Comparison of ENCODE assay signal across 19 mouse cellular contexts in the genomic region with DNA sequence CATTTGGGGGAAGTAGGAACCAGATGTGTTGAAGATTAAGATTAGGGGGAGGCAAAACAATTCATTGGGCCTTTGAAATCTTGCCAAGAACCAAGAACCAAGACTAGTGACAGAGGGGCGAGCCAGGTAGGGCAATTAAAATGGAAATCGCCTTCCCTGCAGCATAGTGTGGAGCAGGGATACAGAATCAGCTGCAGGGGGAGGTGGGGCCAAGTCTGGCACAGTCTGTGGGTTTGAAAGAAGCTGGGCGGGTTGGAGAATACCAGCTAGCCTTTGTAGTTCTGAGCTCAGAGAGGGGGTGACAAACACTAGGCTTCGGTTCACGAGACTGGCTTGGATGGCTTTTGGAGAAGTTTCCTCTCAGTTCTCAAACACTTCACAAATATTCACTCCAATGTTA.
A peak's percentile ranks its signal among the peaks of the same experiment; 100 is the strongest.
DNase-seq lines count a peak whose midpoint lies in the region; ATAC-seq and TF ChIP-seq lines count a peak whose summit lies in the region.
"Had no signal": no experiment of that assay in that cellular context is flagged by ENCODE, and none has a peak within 500 bp of the region (broad histone marks: within the 10 kb centered on the region; RNA-seq: fewer than 3 reads in every experiment).

No protein-coding gene starts in this region.

- no peak overlapping the region for H3K4me3 ChIP-seq in forebrain, embryonic 14.5 days (ENCODE audit: low read depth, low read length)
- H3K4me3 ChIP-seq in limb, embryonic 12.5 days (replicated peaks), result no peak overlapping the region
- no peak overlapping the region for H3K4me3 ChIP-seq in liver, embryonic 12.5 days
- H3K4me3 ChIP-seq: limb, embryonic 15.5 days; megakaryocyte, embryonic 14.5 days; neural tube, embryonic 12.5 days had no signal

- no peak overlapping the region for H3K9ac ChIP-seq in forebrain, embryonic 14.5 days (ENCODE audit: low read length)
- no peak overlapping the region for H3K9ac ChIP-seq in limb, embryonic 12.5 days (replicated peaks)
- H3K9ac ChIP-seq in liver, embryonic 12.5 days, result no peak overlapping the region
- H3K9ac ChIP-seq: limb, embryonic 15.5 days; neural tube, embryonic 12.5 days had no signal

- H3K4me2 ChIP-seq in forebrain, embryonic 14.5 days (ENCODE audit: low read length), result peak overlapping the region; percentile 22; the same call in 1 of the 2 replicates
- H3K4me2 ChIP-seq in limb, embryonic 12.5 days, result 0 out of 2 replicates have a peak overlapping the region, but pooled peaks have one; percentile 4
- H3K4me2 ChIP-seq in liver, embryonic 12.5 days, result no peak overlapping the region
- H3K4me2 ChIP-seq: limb, embryonic 15.5 days; neural tube, embryonic 12.5 days had no signal

- no peak for TF ChIP-seq CTCF in brain, embryonic 14.5 days (IDR thresholded peaks at IDR 0.05; ENCODE audit: borderline replicate concordance, extremely low read depth, insufficient read depth, insufficient read length)

- no peak; the same call in 1 of the 2 replicates for ATAC-seq in forebrain, embryonic 14.5 days
- ATAC-seq in limb, embryonic 12.5 days (ENCODE audit: insufficient number of reproducible peaks, insufficient read depth, low FRiP score, low TSS enrichment, low read depth), result no peak
- ATAC-seq in liver, embryonic 12.5 days, result no peak
- no peak for ATAC-seq in activated CD4-positive, CD25-positive, alpha-beta regulatory T cell, adult 4 months
- ATAC-seq: intestine, postnatal 0 days; lung, postnatal 0 days; Patski had no signal

- 2% methylated on average over 5 of the region's 5 CpGs for WGBS in forebrain, embryonic 14.5 days
- 19% methylated on average over 5 of the region's 5 CpGs for WGBS in limb, embryonic 12.5 days
- 33% methylated on average over 5 of the region's 5 CpGs for WGBS in liver, embryonic 12.5 days (ENCODE audit: insufficient replicate concordance)

- TF ChIP-seq POLR2A in brain, embryonic 14.5 days (IDR thresholded peaks at IDR 0.05; ENCODE audit: borderline replicate concordance, extremely low read depth, insufficient read depth, insufficient read length, poor library complexity, severe bottlenecking), result no peak

- H3K9me3 ChIP-seq in forebrain, embryonic 14.5 days (replicated peaks; ENCODE audit: control insufficient read depth, low read length), result no peaks in the 10 kb centered on the region
- no peaks in the 10 kb centered on the region for H3K9me3 ChIP-seq in limb, embryonic 12.5 days
- H3K9me3 ChIP-seq in liver, embryonic 12.5 days (replicated peaks), result no peaks in the 10 kb centered on the region
- H3K9me3 ChIP-seq: limb, embryonic 15.5 days; megakaryocyte, embryonic 14.5 days; neural tube, embryonic 12.5 days had no signal

- H3K27me3 ChIP-seq in forebrain, embryonic 14.5 days (replicated peaks; ENCODE audit: control insufficient read depth, insufficient read depth, low read length), result no peaks in the 10 kb centered on the region
- no peaks in the 10 kb centered on the region for H3K27me3 ChIP-seq in limb, embryonic 12.5 days
- H3K27me3 ChIP-seq in liver, embryonic 12.5 days (replicated peaks), result peaks cover 35% of the 10 kb centered on the region
- H3K27me3 ChIP-seq: CH12.LX; limb, embryonic 15.5 days; neural tube, embryonic 12.5 days; Patski had no signal

- peak; percentile 48 for DNase-seq in ES-CJ7 (ENCODE audit: low read depth, low spot score)
- DNase-seq in brain, embryonic 14.5 days (ENCODE audit: low read depth), result peak; percentile 86
- DNase-seq in forebrain, embryonic 14.5 days (ENCODE audit: low spot score), result peak; percentile 70
- no peak for DNase-seq in left cerebral cortex, adult 9 months (ENCODE audit: low spot score in 2 of 2)
- no peak for DNase-seq in adrenal gland, postnatal 36 days
- DNase-seq: cerebellum, postnatal 14 days; heart, postnatal 10 days; kidney, postnatal 14 days; thymus, postnatal 4 days had no signal

- H3K36me3 ChIP-seq in forebrain, embryonic 14.5 days (ENCODE audit: control insufficient read depth, insufficient read depth, low read length), result no peaks in the 10 kb centered on the region
- no peaks in the 10 kb centered on the region for H3K36me3 ChIP-seq in limb, embryonic 12.5 days
- H3K36me3 ChIP-seq in liver, embryonic 12.5 days, result no peaks in the 10 kb centered on the region
- H3K36me3 ChIP-seq: limb, embryonic 15.5 days had no signal

- H3K27ac ChIP-seq in forebrain, embryonic 14.5 days (ENCODE audit: low read depth, low read length), result peak overlapping the region; percentile 35; the same call in 1 of the 2 replicates
- H3K27ac ChIP-seq in limb, embryonic 12.5 days, result peak overlapping the region; percentile 53; the same call in 1 of the 2 replicates
- H3K27ac ChIP-seq in liver, embryonic 12.5 days, result no peak overlapping the region
- H3K27ac ChIP-seq: limb, embryonic 15.5 days; neural tube, embryonic 12.5 days had no signal

- peaks cover 28% of the 10 kb centered on the region for H3K4me1 ChIP-seq in forebrain, embryonic 14.5 days (ENCODE audit: control insufficient read depth, insufficient read depth, low read length)
- peaks cover 24% of the 10 kb centered on the region for H3K4me1 ChIP-seq in limb, embryonic 12.5 days (replicated peaks)
- no peaks in the 10 kb centered on the region for H3K4me1 ChIP-seq in liver, embryonic 12.5 days
- H3K4me1 ChIP-seq: megakaryocyte, embryonic 14.5 days had no signal

Comparison
In these comparisons a context has a peak if more than half of its experiments do, and no peak if none do; other contexts are left out.
1. DNase-seq: peak in ES-CJ7 (single experiment), brain, embryonic 14.5 days (single experiment) and forebrain, embryonic 14.5 days (single experiment); none in left cerebral cortex, adult 9 months (0 of 2) and adrenal gland, postnatal 36 days (0 of 2).